Mouse (Mus musculus) regulatory T cell (primary cell): ENCODE measurements at regions not wholly inside any gene's neighbourhood (a gene's known extent, or its start where the extent isn't known, plus 50 kb on each side); places are given as distances from the start of the nearest gene placed in this dataset.
"Not testable (repeated sequence)": the region's sequence is repeated elsewhere in the genome, so short reads cannot be mapped to it uniquely, and the experiment has no call there.

ENCODE experiments used
- in situ Hi-C: fragments of 300-600 bp; cut with MboI, MseI; formaldehyde crosslinking; loops from one replicate; pipeline ENCODE4 v1.15.1; 2025; ENCODE audit warnings: high pct_unique_total_duplicates

- in situ Hi-C loops: no loop called here
Measured at GRCm38 (mm10) chr15:93189266-93189855, 85.6 kb downstream of the Gxylt1 start.

- in situ Hi-C loops: no loop called here
Measured at GRCm38 (mm10) chr15:93176221-93176620, 98.8 kb downstream of the Gxylt1 start.

- in situ Hi-C loops: no loop called here
Measured at GRCm38 (mm10) chr15:93168784-93169183, 106.2 kb downstream of the Gxylt1 start.

GRCm38 (mm10) chr15:93167451-93167850, 107.5 kb downstream of the Gxylt1 start:
- in situ Hi-C loops: no loop called here

- in situ Hi-C loops: no loop called here
Measured at GRCm38 (mm10) chr15:93161924-93162910, 112.8 kb downstream of the Gxylt1 start.

GRCm38 (mm10) chr15:93161329-93161728, 113.7 kb downstream of the Gxylt1 start:
- in situ Hi-C loops: no loop called here

GRCm38 (mm10) chr15:93155756-93156155, 119.2 kb downstream of the Gxylt1 start:
- in situ Hi-C loops: loop anchor here (10.0 kb wide), 1 partner anchor 1251 kb away; no protein-coding TSS in a partner anchor

GRCm38 (mm10) chr15:93154022-93154421, 121.0 kb downstream of the Gxylt1 start:
- in situ Hi-C loops: loop anchor here (10.0 kb wide), 1 partner anchor 1249 kb away; no protein-coding TSS in a partner anchor

- in situ Hi-C loops: no loop called here
Measured at GRCm38 (mm10) chr15:93144899-93145298, 130.1 kb downstream of the Gxylt1 start.

GRCm38 (mm10) chr15:93144264-93144663, 130.7 kb downstream of the Gxylt1 start:
- in situ Hi-C loops: no loop called here

GRCm38 (mm10) chr15:93133379-93133778, 141.6 kb downstream of the Gxylt1 start:
- in situ Hi-C loops: no loop called here

GRCm38 (mm10) chr15:93131056-93131455, 143.9 kb downstream of the Gxylt1 start:
- in situ Hi-C loops: no loop called here

GRCm38 (mm10) chr15:93125261-93125660, 149.7 kb downstream of the Gxylt1 start:
- in situ Hi-C loops: no loop called here

GRCm38 (mm10) chr15:93121156-93121555, 153.8 kb downstream of the Gxylt1 start:
- in situ Hi-C loops: no loop called here

GRCm38 (mm10) chr15:93117806-93118205, 157.2 kb downstream of the Gxylt1 start:
- in situ Hi-C loops: not testable (repeated sequence)

GRCm38 (mm10) chr15:93115674-93116102, 159.3 kb downstream of the Gxylt1 start:
- in situ Hi-C loops: no loop called here

GRCm38 (mm10) chr15:93104936-93105335, 170.0 kb downstream of the Gxylt1 start:
- in situ Hi-C loops: no loop called here

GRCm38 (mm10) chr15:93103426-93103825, 171.6 kb downstream of the Gxylt1 start:
- in situ Hi-C loops: no loop called here

GRCm38 (mm10) chr15:93101881-93102280, 173.1 kb downstream of the Gxylt1 start:
- in situ Hi-C loops: no loop called here

GRCm38 (mm10) chr15:93100837-93101236, 174.1 kb downstream of the Gxylt1 start:
- in situ Hi-C loops: no loop called here

- in situ Hi-C loops: no loop called here
Measured at GRCm38 (mm10) chr15:93099840-93100239, 175.1 kb downstream of the Gxylt1 start.

GRCm38 (mm10) chr15:93096335-93096734, 178.6 kb downstream of the Gxylt1 start:
- in situ Hi-C loops: no loop called here

GRCm38 (mm10) chr15:93095224-93095623, 179.8 kb downstream of the Gxylt1 start:
- in situ Hi-C loops: no loop called here
